Mouse (Mus musculus) inflammation-experienced regulatory T-cells, adult 16 weeks (primary cell): Measurements from ENCODE around the gene Alg9. TPM values are rescaled to one million over a fixed set of nuclear protein-coding genes. Genes with fewer than 3 reads are reported as not detected.

ENCODE experiments used
- polyA plus RNA-seq: library from polyadenylated mRNA; unstranded; fragments of 100-300 nt; shearing (Covaris generic); gene quantifications from one replicate; pipeline ENCODE4 v1.2.1, GENCODE M21; 2017

The Alg9 gene
- 10.9 TPM for polyA plus RNA-seq

DNA sequence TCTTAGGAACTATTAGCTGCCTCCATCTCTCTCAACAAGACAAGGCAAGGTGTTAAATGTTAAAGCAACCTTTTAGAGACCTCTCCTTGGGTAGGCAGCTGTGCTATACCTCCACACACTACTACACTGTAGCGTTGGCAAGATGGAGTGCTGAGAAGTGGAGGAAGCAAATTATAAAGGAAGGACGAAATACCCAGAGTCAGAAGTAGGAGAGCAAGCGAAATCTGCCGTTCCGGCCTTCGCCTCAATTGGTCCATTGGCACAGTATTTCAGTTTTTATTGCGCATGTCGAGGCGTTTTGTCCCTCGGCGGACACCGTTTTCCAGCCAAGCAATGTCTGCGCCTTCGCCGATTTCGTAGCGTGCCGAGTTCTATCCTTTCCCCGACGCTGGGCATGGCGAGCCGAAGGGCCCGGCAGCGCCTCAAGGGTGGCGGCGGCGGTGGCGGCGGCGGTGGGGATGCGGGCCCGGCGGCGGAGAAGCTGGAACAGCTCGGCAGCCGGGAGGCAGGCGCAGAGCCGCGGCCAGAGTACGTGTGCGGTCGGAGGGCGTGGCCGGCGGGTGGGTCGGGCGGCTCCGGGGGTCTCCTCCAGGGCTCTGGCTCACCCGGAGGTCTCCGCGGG, at the start of gene Alg9, which contains the start of gene 1110032A03Rik:
Gene Alg9, plus strand, starts transcription at position 29 of the 622 bp plus-strand sequence.
Gene 1110032A03Rik, minus strand, starts transcription at position 530 of the 622 bp plus-strand sequence.

DNA sequence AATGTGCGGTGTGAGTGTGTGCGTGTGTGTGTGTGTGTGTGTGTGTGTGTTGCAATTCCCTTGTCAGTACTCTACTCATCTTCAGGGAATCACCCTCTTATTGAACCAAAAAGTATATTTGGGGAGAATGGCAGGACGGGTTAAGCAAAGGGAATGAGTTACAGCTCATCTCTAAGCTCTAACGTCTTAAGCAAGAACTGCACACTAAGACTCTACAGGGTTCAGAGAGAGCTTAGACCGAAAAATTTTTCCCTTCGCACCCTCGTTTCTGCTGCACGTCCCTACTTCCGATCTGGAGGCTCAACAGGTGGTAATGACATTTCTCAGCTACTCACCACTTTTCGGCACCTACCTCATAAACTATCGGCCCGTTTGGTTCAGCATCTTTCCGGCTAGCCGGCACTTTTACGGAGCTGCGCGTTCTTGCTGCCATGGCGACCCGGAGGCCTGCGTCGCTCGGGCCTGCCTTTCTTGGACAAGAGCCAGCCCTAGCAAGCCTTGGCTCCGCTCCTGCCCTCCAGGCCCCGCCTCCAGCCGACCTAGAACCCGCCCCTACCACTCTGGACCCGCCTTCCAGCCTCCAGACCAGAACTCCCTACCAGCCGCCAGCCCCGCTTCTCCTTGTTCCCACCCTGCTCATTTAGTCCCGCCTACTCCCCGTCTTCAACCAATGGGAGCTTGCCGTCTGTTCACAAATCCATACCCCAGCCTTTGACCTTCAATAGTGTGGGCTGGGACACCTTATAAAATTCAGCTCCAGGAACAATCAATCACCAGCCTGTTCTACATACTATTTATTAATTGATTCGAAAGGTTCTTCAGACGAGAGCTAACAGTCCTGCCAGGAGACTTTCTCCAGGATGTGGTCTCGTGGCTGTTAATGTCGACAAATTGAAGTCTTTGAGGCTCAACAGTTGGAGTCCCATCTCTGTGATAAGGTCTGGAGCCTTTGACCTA, 35.6 kb upstream of the Alg9 start, which contains the start of gene Dixdc1:
Gene Dixdc1, minus strand, starts transcription at position 604 of the 957 bp plus-strand sequence.

DNA sequence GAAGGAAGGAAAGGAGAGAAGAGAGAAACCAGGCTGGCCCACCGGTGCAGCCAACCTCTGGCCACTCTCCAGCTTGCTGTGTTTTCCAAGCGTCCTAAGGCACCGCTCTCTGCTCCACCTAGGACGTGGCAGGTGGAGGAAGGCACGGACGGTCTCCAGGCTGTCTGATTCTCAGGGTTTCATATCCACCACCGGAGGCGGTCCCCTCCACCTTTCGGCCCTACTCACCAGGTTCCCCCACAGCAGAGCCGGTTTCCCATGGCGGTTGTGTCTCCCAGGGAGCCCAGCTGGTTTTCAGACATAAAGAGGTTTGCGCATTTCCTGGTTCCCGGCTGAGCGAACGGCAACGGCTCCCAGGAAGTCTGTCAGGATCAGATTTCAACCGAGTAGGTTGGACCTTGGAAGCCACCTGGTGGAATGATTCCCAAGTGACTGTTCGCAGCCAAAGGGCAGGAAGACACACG, 28.6 kb upstream of the Alg9 start, which contains the start of gene 2310030G06Rik:
Gene 2310030G06Rik, minus strand, starts transcription at position 323 of the 464 bp plus-strand sequence.

DNA sequence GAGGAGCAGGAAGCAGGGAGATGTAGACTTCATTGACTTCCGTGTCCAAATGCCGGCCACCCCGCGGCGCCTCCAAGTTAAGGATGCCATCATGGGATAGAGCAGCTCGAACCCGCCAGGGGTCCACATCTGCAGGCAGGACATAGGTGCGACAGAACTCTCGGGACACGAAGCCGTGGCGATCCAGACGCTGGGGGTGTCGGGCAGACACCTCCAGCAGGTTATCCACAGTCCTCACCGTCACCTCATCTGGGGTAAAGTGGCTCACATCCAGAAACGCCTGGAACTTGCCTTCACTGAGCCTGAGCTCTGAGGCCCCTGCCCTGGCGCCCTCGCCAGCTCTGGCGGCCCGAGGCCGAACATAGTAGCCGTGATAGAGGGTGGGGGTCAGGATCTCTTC, 23.5 kb upstream of the Alg9 start, which contains the start of gene Cryab:
Gene Cryab, plus strand, starts transcription at position 3 of the 400 bp plus-strand sequence.

DNA sequence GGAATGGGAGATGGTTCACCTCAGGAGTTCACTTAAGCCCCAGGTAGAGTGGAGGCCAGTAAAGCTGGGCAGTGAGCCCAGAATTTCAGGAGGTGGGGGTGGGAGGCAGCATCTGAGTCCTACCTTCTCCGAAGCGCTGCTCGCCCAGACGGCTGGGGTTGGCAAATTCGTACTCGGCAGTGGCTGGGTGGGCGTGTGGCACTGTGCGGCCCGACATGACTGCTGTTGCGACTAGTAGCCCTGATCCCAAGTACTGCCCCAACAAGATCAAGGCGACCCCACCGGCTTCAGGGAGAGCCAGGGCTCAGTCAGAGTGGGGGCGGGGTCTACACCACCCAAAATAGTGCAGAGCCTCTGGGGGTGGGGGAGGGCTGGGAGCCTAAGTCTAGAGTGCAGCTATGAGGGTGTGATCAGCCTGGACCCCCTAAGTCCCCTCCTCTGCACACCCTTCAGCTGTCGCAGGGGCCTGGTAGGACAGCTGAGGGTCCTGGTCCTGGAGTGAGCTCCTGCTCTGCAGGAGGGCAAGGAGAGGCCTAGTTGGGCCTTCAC, 22.7 kb upstream of the Alg9 start, which contains the start of gene Hspb2:
Gene Hspb2, minus strand, starts transcription at position 301 of the 549 bp plus-strand sequence.

DNA sequence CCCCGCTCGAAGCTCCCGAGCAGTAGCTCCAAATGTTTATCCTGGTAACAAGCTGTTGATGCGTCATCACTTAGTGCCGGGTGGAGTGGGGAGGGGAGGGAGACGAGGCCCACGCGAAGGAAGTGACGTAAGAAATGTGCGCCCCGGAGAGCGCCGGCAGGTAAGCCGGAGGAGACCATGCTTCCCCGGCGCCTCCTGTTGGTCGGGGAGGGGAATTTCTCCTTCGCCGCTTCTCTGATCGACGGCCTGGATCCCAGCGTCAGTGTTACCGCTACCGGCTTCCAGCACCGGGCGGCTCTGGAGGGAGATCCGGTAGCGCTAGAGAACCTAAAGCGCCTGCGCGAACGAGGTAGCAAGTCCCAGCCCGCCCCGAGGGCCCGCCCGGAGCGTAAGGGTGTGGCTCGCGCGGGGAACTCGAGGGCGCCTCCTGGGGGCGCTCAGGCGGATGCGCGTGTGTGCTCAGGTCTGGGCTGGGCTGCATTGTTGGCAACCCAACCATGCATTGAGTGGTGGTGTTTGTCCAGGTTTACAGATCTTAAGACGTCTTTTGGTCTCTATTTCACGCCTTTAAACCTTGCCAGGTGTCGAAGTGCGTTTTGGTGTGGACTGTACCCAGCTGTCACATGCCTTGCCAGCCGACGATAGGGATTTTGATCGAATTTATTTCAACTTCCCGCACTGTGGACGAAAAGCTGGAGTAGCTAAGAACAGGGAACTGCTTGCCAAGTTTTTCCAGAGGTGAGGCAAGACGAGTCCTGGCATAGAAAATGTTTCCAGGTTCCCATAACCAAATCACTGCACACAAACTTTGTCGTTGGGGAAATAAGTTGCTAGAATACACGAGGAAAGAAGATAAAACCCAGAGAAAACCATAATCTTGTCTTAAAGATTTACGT, 6.5 kb upstream of the Alg9 start, which contains the start of gene Fdxacb1:
Gene Fdxacb1, plus strand, starts transcription at position 130 of the 896 bp plus-strand sequence.

DNA sequence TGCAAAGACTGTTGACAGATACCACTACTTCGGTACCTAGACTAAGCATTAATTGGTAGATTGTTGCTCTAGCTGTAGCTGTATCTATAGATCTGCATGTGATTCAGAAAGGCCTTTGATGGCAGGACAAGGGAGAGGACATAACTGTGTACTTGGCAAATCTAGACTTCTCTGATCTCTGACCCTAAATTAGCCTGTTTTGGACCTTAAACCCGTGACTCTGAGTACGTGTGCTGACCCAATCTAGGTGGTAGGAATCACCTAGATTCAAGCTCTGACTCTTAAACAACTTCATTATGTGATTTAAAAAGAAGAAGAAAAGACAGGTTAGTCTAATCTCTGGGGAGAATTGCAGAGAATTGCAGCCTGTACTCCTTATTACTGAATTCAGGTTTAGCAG, 70.3 kb downstream of the Alg9 start, which contains the start of gene Ppp2r1b:
Gene Ppp2r1b, plus strand, starts transcription at position 221 of the 400 bp plus-strand sequence.

Other genes with a start within 250 kb of the Alg9 start
- gene Pts, start 246.3 kb upstream of the Alg9 start, polyA plus RNA-seq: 154 TPM
- gene Il18, start 220.2 kb upstream of the Alg9 start, polyA plus RNA-seq: 7.0 TPM
- gene Bco2, start 219.8 kb upstream of the Alg9 start, polyA plus RNA-seq: 1.7 TPM
- not detected for gene Tex12, start 213.7 kb upstream of the Alg9 start, polyA plus RNA-seq
- 183 TPM for gene Sdhd, start 171.2 kb upstream of the Alg9 start, polyA plus RNA-seq
- gene Timm8b, start 171.1 kb upstream of the Alg9 start, polyA plus RNA-seq: 95.1 TPM
- 0.40 TPM for gene Pih1d2, start 157.7 kb upstream of the Alg9 start, polyA plus RNA-seq
- gene Nkapd1, start 157.6 kb upstream of the Alg9 start, polyA plus RNA-seq: 19.4 TPM
- gene Dlat, start 115.2 kb upstream of the Alg9 start, polyA plus RNA-seq: 48.1 TPM
- 0.33 TPM for gene Dixdc1, start 35.5 kb upstream of the Alg9 start, polyA plus RNA-seq
- not detected for gene 2310030G06Rik, start 28.5 kb upstream of the Alg9 start, polyA plus RNA-seq
- gene Cryab, start 23.7 kb upstream of the Alg9 start, polyA plus RNA-seq: not detected
- not detected for gene Hspb2, start 22.7 kb upstream of the Alg9 start, polyA plus RNA-seq
- 9.5 TPM for gene Fdxacb1, start 6.8 kb upstream of the Alg9 start, polyA plus RNA-seq
- gene 1110032A03Rik, start 501 bp downstream of the Alg9 start, polyA plus RNA-seq: 20.7 TPM
- gene Ppp2r1b, start 70.3 kb downstream of the Alg9 start, polyA plus RNA-seq: 91.9 TPM
- 23.7 TPM for gene Sik2, start 234.1 kb downstream of the Alg9 start, polyA plus RNA-seq